Mouse (Mus musculus) bone marrow, adult 2 months (tissue): ENCODE measurements around the gene Pnliprp1. TPM values are rescaled to one million over a fixed set of nuclear protein-coding genes. Genes with fewer than 3 reads are reported as not detected.

ENCODE experiments used
- H3K27ac ChIP-seq: fragments of 200-500 bp; 2 replicates; pipeline ENCODE4 v1.5.1; 2012; ENCODE audit warnings: low read depth, mild to moderate bottlenecking, control low read depth, inconsistent platforms, low read length; ENCODE audit not compliant: control insufficient read depth, poor library complexity, insufficient read depth
- H3K4me1 ChIP-seq: fragments of 200-500 bp; 2 replicates; pipeline ENCODE4 v1.6.1; 2011; ENCODE audit warnings: low read length; ENCODE audit not compliant: control insufficient read depth, insufficient read depth
- H3K4me3 ChIP-seq: fragments of 200-500 bp; replicated peaks from 2 replicates; pipeline ENCODE3; 2011; ENCODE audit warnings: mild to moderate bottlenecking, low read depth, low read length, control low read depth; ENCODE audit not compliant: control insufficient read depth
- CTCF ChIP-seq: fragments of 200-500 bp; IDR thresholded peaks from 2 replicates; pipeline ENCODE4 v1.5.1; 2011; ENCODE audit warnings: low read length, control low read depth; ENCODE audit not compliant: control insufficient read depth, insufficient read depth
- POLR2A ChIP-seq: fragments of 200-500 bp; IDR thresholded peaks from 2 replicates; pipeline ENCODE4 v1.6.1; 2011; ENCODE audit warnings: low read depth, mild to moderate bottlenecking, control low read depth, low read length, borderline replicate concordance; ENCODE audit not compliant: control insufficient read depth
- WGBS: fragments of 180-500 bp; shearing (Covaris S2); methylation state at CpG from one replicate; pipeline ENCODE4 v1.1.7; 2018; 5-methylcytosine and 5-hydroxymethylcytosine counted together
- polyA plus RNA-seq: library from polyadenylated mRNA; stranded (reverse); fragments of >200 nt; gene quantifications from 2 replicates; pipeline ENCODE4 v1.2.4, GENCODE M21; 2011; ENCODE audit warnings: low replicate concordance; ENCODE audit not compliant: missing spikeins, insufficient read depth, insufficient read length

The Pnliprp1 gene
- polyA plus RNA-seq: not detected in 2 replicates

DNA sequence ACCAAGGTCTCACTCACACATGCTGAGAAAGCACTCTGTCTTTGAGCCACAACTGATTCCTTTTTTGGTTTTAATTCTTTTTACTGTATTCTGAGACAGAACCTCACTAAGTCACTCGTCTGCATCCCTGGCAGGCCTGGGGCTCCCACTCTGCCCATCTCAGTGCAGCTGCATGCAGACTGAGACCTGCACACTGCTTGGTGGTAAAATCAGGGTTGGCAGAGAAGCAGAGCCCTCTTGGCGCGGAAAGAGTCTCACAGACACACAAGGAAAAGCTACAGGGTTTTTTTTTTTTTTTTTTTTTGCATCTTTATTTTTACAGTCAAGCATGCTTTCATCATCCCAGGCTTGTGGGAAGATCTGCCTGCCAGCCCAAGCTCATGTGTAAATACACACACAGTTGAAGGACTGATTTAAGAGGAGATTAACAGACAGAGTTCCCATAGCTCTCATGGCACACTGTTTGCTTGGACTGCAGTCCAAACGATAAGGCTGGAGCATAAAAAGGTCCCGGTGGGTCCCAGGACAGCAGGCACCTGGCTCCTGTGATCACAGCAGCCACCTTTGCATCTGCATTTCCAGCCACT is at the start of gene Pnliprp1:
Pnliprp1 (plus strand) TSS at position 443 of the 587 bp plus-strand sequence.
- TF ChIP-seq POLR2A (no peak), CTCF (no peak)
- Histone ChIP-seq H3K4me3 (no peak within 1 kb of the TSS), H3K4me1 (no peaks in the 10 kb centered on the region), H3K27ac (no peak within 1 kb of the TSS)
- 73% methylated on average over 5 of the region's 5 CpGs for WGBS

DNA sequence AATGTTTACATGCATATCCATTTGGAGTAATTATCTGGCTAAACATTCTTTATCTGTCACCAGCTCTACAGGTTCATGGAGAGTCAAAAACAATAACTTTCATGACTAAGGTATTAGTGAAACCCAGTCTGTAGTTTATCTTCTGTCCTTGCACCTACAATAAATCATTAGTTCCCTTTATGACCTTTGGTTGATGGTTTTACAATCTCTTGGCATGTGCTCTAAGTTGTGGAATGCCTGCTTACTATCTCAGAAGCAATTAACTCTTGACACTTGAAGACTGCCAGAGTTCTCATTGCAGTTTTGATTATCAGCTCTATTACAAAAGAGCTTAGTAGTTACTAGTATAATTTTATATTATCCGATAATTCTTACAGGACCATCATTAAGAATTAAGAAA is 39.8 kb upstream of the Pnliprp1 start:
- H3K4me3 ChIP-seq: no peak overlapping the region
- TF ChIP-seq POLR2A (no peak), CTCF (no peak)
- H3K4me1 ChIP-seq: no peaks in the 10 kb centered on the region
- WGBS: 63% methylated on average over 1 of the region's 1 CpGs
- H3K27ac ChIP-seq: no peak overlapping the region

DNA sequence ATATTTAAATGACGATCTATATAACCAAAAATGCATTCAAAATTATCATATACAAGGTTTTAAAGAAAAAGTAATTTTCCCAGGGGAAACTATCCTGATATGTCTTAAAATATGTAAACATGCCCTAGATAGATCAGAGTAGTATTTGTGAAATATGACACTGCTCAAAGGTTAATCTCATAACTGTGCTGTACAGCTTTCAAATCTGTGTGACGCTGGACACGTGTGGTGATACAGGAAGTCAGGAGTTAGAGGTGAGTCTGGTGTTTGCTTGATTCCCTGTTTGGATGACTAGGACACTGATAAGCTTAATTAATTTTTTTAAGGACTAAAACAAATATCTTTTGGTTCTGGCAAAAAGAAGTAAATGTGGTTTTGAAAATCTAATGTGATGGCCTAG is 33.4 kb upstream of the Pnliprp1 start:
- H3K27ac ChIP-seq: no peak overlapping the region
- TF ChIP-seq CTCF (no peak), POLR2A (no peak)
- no peaks in the 10 kb centered on the region for H3K4me1 ChIP-seq
- 82% methylated on average over 3 of the region's 3 CpGs for WGBS
- no peak overlapping the region for H3K4me3 ChIP-seq

DNA sequence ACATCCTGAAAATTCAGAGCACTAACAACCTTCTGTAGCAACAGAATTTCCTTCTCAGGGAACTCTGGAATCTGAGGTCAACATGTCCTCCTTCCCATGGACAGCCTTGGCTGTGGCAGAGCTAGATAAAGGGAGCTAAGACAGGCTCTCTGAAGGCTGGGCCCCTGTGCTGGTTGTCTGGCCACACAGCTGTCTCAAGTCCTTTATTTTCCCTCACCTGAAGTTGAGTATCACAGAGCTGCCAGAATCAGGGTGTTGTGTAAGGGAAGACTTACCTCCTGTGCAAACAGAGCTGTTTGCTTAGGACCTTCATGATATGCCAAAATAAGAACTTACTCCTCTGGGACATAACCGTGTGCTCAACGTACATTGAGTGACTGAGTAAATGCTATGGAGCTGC is 32.5 kb upstream of the Pnliprp1 start:
- Histone ChIP-seq H3K4me1 (no peaks in the 10 kb centered on the region), H3K4me3 (no peak overlapping the region), H3K27ac (no peak overlapping the region)
- WGBS: 79% methylated on average over 2 of the region's 2 CpGs
- TF ChIP-seq POLR2A: no peak
- no peak for TF ChIP-seq CTCF

DNA sequence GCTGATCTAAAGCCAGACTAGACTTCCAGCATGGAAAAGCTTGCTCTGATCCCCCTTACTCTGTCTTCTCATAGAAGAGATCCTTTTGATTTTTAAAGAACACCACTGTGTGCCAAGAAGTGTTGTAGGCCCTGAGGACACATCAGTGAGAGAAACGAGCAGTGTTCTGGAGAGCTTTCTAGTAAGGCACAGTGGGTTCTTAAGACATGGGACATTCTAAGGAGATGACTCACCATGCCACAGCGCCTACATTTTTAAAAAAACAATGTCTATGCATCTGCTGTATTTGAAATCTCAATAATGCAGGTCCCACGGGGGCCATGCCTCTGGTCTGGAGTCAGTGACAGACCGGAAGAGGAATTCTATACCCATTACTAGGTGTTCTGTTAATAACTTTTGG is 24.1 kb upstream of the Pnliprp1 start:
- no peak for TF ChIP-seq POLR2A
- TF ChIP-seq CTCF: no peak
- no peak overlapping the region for H3K27ac ChIP-seq
- no peak overlapping the region for H3K4me3 ChIP-seq
- WGBS: 75% methylated on average over 4 of the region's 4 CpGs
- no peaks in the 10 kb centered on the region for H3K4me1 ChIP-seq

DNA sequence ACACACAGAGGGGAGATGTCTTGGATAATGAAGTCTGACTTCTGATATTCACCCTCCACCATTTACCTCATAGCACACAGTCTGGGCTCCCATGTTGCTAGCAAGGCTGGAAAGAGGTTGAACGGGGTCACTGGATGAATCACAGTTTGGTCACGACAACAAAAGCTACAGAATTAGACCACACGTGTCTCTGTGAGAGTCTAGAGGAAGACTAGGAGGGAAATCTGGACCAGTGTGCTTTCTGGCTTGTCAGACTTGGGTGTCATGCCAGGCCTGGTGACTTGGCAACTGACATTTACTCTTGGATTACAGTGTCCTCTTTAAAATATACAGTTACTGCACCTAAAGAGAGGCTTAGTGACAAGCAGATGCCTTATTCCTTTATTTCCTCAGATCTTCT is 20.1 kb upstream of the Pnliprp1 start:
- no peaks in the 10 kb centered on the region for H3K4me1 ChIP-seq
- H3K27ac ChIP-seq: no peak overlapping the region
- WGBS: 67% methylated on average over 3 of the region's 3 CpGs
- H3K4me3 ChIP-seq: no peak overlapping the region
- TF ChIP-seq POLR2A (no peak), CTCF (no peak)

DNA sequence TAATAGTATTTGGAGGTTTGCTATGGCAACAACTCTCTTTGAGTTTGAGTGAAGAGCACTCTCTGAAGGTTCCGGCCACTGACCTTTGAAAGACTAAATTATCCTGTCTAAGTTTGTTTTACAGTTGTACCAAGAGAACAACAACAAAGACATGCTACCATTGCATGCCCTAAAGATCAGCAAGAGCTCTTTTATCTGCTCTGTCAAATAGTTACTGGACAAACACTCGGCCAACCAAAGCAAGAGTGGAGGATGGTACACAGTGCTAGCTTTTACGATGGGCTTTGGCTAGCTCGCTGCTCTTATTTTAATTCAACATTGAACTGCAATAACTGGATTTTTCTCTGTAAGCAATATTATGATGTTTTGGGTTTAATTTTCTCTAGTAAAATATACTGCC is 10.8 kb upstream of the Pnliprp1 start:
- no peak for TF ChIP-seq POLR2A
- TF ChIP-seq CTCF: no peak
- WGBS: 83% methylated on average over 4 of the region's 4 CpGs

DNA sequence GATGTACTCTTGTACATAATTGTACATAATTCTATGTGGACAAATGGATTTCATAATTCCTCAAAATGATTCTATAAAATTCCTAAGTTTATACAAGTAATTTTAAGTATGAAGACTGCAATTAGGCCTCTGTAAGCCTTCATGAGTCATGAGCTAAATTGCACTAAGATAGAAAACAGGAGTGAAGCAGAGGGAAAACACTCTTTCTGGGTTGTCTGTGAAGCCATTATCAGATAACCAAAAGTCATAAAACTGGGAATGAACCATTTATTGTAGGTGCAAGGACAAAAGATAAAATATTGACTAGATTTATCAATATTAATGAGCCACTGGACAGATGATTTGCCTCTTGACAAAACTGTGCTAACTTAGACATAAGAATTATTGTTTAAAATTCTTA is 8.2 kb upstream of the Pnliprp1 start:
- no peak overlapping the region for H3K4me3 ChIP-seq
- H3K4me1 ChIP-seq: no peaks in the 10 kb centered on the region
- no peak for TF ChIP-seq CTCF
- no peak for TF ChIP-seq POLR2A
- H3K27ac ChIP-seq: no peak overlapping the region

More for the DNA sequence above, 10.8 kb upstream of the Pnliprp1 start:
- no peak overlapping the region for H3K27ac ChIP-seq
- no peaks in the 10 kb centered on the region for H3K4me1 ChIP-seq
- H3K4me3 ChIP-seq: no peak overlapping the region

DNA sequence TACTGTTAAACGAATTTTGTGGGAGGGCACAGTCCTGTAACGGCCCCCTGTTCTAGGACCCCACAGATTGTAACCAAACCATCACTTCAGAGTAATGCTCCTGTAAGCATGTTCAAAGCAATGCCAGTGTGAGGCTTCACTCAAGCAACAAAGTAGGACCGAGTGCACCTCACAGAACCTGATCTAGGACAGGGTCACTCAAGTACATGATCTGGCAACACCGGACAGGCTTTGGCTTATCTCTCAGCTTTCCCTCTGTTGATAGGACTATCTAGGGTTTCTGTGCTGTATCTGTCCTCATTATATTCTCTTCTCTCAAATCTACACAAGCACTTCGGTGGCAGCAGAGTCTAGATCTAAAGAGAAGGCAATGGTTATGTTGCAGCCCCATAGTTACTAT is 2.1 kb upstream of the Pnliprp1 start:
- 78% methylated on average over 5 of the region's 5 CpGs for WGBS
- H3K4me3 ChIP-seq: no peak overlapping the region
- TF ChIP-seq CTCF: no peak
- no peak for TF ChIP-seq POLR2A
- H3K27ac ChIP-seq: no peak overlapping the region
- H3K4me1 ChIP-seq: no peaks in the 10 kb centered on the region
